Mouse (Mus musculus): ENCODE measurements around the gene Nup93. TPM values are rescaled to one million over a fixed set of nuclear protein-coding genes. Genes with fewer than 3 reads are reported as not detected.

Nup93 gene
- polyA plus RNA-seq, 1 experiment from 2014 or later, result 118 TPM

DNA sequence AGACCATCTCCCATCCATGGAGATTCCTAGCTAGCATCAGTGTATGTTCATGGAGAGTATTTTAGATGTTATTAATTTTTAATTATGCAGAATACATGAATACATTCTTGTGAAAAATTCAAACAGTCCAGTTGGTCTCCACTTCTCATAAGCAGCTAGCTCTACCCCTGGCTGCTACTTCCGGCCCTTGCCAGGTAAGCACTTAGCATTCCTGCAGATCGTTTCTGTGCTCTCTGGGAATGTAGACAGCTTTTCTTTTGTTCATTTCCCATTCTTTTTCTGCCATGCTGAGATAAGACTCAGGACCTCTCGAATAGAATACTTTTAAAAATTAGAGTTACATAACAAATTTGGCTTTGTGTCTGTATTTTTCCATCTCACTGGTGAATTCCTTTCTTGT is 10.3 kb upstream of the Nup93 start:
- DNase-seq (ENCODE audit: low spot score, missing footprints) (no peak), ATAC-seq (ENCODE audit: low FRiP score) (no peak)
- WGBS, result 81% methylated on average over 3 of the region's 3 CpGs
- Histone ChIP-seq H3K27me3 (ENCODE audit: control insufficient read depth, insufficient read depth, low read length) (no peaks in the 10 kb centered on the region), H3K9me3 (ENCODE audit: control insufficient read depth, low read length) (no peaks in the 10 kb centered on the region), H3K4me1 (ENCODE audit: control insufficient read depth, insufficient read depth, low read length) (no peaks in the 10 kb centered on the region), H3K4me3 (ENCODE audit: low read depth, low read length) (no peak overlapping the region), H3K4me2 (no peak overlapping the region), H3K9ac (ENCODE audit: low read length) (no peak overlapping the region), H3K27ac (ENCODE audit: low read depth, low read length) (no peak overlapping the region), H3K36me3 (ENCODE audit: control insufficient read depth, insufficient read depth, low read length) (no peaks in the 10 kb centered on the region)

DNA sequence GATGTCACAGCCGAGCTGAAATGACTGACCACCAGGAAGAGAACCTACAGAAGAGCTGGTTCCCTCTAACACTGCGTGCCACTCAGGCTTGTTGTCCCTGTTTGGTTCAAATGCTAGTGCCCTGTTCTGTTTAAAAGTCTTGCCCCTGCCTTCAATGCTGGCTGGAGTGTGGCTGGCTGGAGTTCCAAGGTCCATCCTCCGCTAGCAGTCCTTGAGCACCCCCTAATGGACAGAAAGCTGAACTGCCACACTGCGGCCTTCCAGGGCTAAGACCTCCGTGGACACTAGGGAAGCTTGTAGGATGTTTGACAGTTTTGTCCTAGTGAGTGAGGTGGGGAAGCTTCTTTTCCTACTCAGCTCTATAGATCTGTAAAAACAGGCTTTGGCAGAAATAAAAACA is 8.6 kb upstream of the Nup93 start:
- no peaks in the 10 kb centered on the region for H3K36me3 ChIP-seq (ENCODE audit: control insufficient read depth, insufficient read depth, low read length)
- no peak overlapping the region for H3K4me3 ChIP-seq (ENCODE audit: low read depth, low read length)
- H3K27ac ChIP-seq (ENCODE audit: low read depth, low read length), result no peak overlapping the region
- no peak overlapping the region for H3K4me2 ChIP-seq
- no peaks in the 10 kb centered on the region for H3K27me3 ChIP-seq (ENCODE audit: control insufficient read depth, insufficient read depth, low read length)
- H3K9me3 ChIP-seq (ENCODE audit: control insufficient read depth, low read length), result no peaks in the 10 kb centered on the region
- 20% methylated on average over 5 of the region's 5 CpGs for WGBS
- no peak overlapping the region for H3K9ac ChIP-seq (ENCODE audit: low read length)
- H3K4me1 ChIP-seq (ENCODE audit: control insufficient read depth, insufficient read depth, low read length), result no peaks in the 10 kb centered on the region
- DNase-seq (ENCODE audit: low spot score, missing footprints) (peak; percentile 98), ATAC-seq (ENCODE audit: low FRiP score) (peak; percentile 73)

DNA sequence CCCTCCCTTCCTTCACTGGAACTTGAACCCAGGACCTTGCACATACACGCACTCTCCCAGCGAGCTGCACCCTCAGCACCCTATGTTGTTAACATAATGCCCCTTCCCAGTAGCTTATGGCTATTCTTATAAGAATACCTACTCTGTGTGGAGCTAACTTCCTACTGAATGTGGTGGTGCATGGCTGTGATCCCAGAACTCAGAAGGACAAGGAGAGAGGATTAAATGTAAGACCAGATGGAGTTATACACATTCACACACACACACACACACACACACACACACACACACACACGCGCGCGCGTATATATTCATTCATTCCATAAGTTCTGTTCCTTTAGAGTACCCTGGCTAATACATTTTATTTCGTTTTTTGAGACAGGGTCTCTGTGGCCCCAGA is 8.1 kb upstream of the Nup93 start:
- ATAC-seq (ENCODE audit: low FRiP score) (no peak), DNase-seq (ENCODE audit: low spot score, missing footprints) (no peak)
- Histone ChIP-seq H3K27me3 (ENCODE audit: control insufficient read depth, insufficient read depth, low read length) (no peaks in the 10 kb centered on the region), H3K4me1 (ENCODE audit: control insufficient read depth, insufficient read depth, low read length) (no peaks in the 10 kb centered on the region), H3K9ac (ENCODE audit: low read length) (no peak overlapping the region), H3K36me3 (ENCODE audit: control insufficient read depth, insufficient read depth, low read length) (no peaks in the 10 kb centered on the region), H3K27ac (ENCODE audit: low read depth, low read length) (no peak overlapping the region), H3K9me3 (ENCODE audit: control insufficient read depth, low read length) (no peaks in the 10 kb centered on the region), H3K4me2 (no peak overlapping the region), H3K4me3 (ENCODE audit: low read depth, low read length) (no peak overlapping the region)
- 81% methylated on average over 8 of the region's 8 CpGs for WGBS

DNA sequence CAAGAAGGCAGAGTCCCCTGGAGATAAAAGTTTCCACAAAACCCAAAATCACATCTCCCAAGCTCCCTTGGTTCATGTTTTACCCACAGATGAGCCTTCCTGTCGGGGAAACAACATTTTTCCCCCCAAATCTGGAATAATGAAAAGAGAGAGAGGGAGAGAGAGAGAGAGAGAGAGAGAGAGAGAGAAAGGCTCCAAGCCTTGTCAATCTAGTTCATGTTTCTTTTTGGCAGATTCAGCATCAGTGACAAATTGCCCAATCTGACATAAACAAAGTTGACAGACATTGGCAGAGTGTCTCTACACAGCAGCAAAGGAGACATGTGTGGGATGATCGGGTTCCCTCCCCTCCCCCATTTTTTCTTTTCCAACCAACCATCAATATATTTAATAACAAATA is 6.9 kb upstream of the Nup93 start:
- H3K9me3 ChIP-seq (ENCODE audit: control insufficient read depth, low read length), result no peaks in the 10 kb centered on the region
- no peak overlapping the region for H3K27ac ChIP-seq (ENCODE audit: low read depth, low read length)
- no peak overlapping the region for H3K9ac ChIP-seq (ENCODE audit: low read length)
- no peaks in the 10 kb centered on the region for H3K4me1 ChIP-seq (ENCODE audit: control insufficient read depth, insufficient read depth, low read length)
- H3K27me3 ChIP-seq (ENCODE audit: control insufficient read depth, insufficient read depth, low read length), result no peaks in the 10 kb centered on the region; the same call in 1 of the 2 replicates
- H3K4me2 ChIP-seq, result no peak overlapping the region
- DNase-seq (ENCODE audit: low spot score, missing footprints) (no peak), ATAC-seq (ENCODE audit: low FRiP score) (no peak)
- no peaks in the 10 kb centered on the region for H3K36me3 ChIP-seq (ENCODE audit: control insufficient read depth, insufficient read depth, low read length)
- WGBS, result 72% methylated on average over 2 of the region's 2 CpGs
- no peak overlapping the region for H3K4me3 ChIP-seq (ENCODE audit: low read depth, low read length)

DNA sequence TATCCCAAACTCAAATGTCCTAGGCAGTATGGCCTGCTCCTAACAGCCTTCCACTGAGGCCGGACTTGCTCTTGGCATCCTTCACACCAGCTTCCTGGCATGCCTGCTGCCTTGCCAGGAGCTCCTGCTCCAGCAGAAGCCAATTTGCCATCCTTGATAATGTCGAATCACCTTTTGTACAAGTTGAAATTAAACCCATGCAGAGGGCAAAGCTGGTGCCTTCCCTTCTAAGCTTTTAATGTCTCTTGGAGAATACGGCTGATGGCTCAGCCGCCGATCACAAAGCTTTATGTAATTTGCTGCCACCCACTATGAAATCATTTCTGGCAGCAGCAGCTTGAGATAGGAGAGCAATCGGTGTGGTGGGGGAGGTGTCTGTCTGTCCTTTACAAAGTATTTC is 4.7 kb upstream of the Nup93 start:
- no peak overlapping the region for H3K27ac ChIP-seq (ENCODE audit: low read depth, low read length)
- H3K9me3 ChIP-seq (ENCODE audit: control insufficient read depth, low read length), result no peaks in the 10 kb centered on the region
- H3K4me1 ChIP-seq (ENCODE audit: control insufficient read depth, insufficient read depth, low read length), result peaks cover 3% of the 10 kb centered on the region
- no peak overlapping the region for H3K4me3 ChIP-seq (ENCODE audit: low read depth, low read length)
- ATAC-seq (ENCODE audit: low FRiP score) (no peak), DNase-seq (ENCODE audit: low spot score, missing footprints) (no peak)
- H3K27me3 ChIP-seq (ENCODE audit: control insufficient read depth, insufficient read depth, low read length), result no peaks in the 10 kb centered on the region; the same call in 1 of the 2 replicates
- no peak overlapping the region for H3K9ac ChIP-seq (ENCODE audit: low read length)
- 82% methylated on average over 6 of the region's 6 CpGs for WGBS
- no peaks in the 10 kb centered on the region for H3K36me3 ChIP-seq (ENCODE audit: control insufficient read depth, insufficient read depth, low read length)
- no peak overlapping the region for H3K4me2 ChIP-seq

DNA sequence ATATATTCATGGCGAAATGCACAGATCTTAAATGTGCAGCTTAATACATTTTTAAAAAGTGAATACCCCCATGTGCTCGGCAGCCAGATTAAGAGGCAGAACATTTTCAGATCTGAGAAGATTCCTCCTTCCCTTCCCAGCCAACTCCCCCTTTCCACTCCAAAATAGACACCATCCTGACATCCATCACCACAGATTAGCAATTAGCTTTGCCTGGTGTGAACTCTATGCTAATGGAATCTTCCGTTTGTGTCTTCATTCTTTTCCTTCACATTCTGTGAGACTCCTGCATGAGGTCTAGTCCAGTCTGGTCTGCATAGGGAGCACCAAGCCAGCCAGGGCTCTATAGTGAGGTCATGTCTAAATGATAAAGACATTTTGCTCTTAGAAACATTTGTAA is 4.1 kb upstream of the Nup93 start:
- 73% methylated on average over 3 of the region's 3 CpGs for WGBS
- ATAC-seq (ENCODE audit: low FRiP score), result no peak
- Histone ChIP-seq H3K4me2 (no peak overlapping the region), H3K4me1 (ENCODE audit: control insufficient read depth, insufficient read depth, low read length) (peaks cover 4% of the 10 kb centered on the region), H3K4me3 (ENCODE audit: low read depth, low read length) (no peak overlapping the region), H3K9ac (ENCODE audit: low read length) (no peak overlapping the region), H3K36me3 (ENCODE audit: control insufficient read depth, insufficient read depth, low read length) (no peaks in the 10 kb centered on the region), H3K27ac (ENCODE audit: low read depth, low read length) (no peak overlapping the region), H3K27me3 (ENCODE audit: control insufficient read depth, insufficient read depth, low read length) (no peaks in the 10 kb centered on the region; the same call in 1 of the 2 replicates), H3K9me3 (ENCODE audit: control insufficient read depth, low read length) (no peaks in the 10 kb centered on the region)
- DNase-seq (ENCODE audit: low spot score, missing footprints), result no peak

DNA sequence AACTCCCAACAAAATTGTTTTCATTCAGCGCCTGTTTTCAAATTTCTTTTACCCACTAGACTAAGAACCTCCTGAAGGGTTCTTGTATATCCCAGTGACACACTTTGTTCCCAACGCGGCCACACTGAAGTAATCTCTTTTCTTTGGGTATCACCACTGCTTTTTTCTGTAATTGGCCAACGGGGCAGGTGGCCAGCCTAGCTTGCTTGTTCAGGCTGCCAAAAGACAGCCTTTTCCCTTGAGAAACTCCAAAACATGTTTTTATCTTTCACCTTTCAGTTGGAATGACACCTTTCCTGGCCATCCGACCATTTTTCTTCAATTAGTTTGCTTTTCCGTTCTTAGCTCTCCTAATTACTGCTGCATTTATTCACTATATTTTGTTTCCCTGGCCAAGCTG is 545 bp upstream of the Nup93 start:
- no peak for ATAC-seq (ENCODE audit: low FRiP score)
- Histone ChIP-seq H3K9me3 (ENCODE audit: control insufficient read depth, low read length) (no peaks in the 10 kb centered on the region), H3K27ac (ENCODE audit: low read depth, low read length) (no peak overlapping the region), H3K36me3 (ENCODE audit: control insufficient read depth, insufficient read depth, low read length) (no peaks in the 10 kb centered on the region), H3K27me3 (ENCODE audit: control insufficient read depth, insufficient read depth, low read length) (no peaks in the 10 kb centered on the region; the same call in 1 of the 2 replicates), H3K9ac (ENCODE audit: low read length) (peak overlapping the region; percentile 47), H3K4me1 (ENCODE audit: control insufficient read depth, insufficient read depth, low read length) (peaks cover 8% of the 10 kb centered on the region), H3K4me3 (ENCODE audit: low read depth, low read length) (peak overlapping the region; percentile 86; the same call in 1 of the 2 replicates), H3K4me2 (peak overlapping the region; percentile 90)
- WGBS, result 60% methylated on average over 6 of the region's 6 CpGs
- DNase-seq (ENCODE audit: low spot score, missing footprints), result no peak

DNA sequence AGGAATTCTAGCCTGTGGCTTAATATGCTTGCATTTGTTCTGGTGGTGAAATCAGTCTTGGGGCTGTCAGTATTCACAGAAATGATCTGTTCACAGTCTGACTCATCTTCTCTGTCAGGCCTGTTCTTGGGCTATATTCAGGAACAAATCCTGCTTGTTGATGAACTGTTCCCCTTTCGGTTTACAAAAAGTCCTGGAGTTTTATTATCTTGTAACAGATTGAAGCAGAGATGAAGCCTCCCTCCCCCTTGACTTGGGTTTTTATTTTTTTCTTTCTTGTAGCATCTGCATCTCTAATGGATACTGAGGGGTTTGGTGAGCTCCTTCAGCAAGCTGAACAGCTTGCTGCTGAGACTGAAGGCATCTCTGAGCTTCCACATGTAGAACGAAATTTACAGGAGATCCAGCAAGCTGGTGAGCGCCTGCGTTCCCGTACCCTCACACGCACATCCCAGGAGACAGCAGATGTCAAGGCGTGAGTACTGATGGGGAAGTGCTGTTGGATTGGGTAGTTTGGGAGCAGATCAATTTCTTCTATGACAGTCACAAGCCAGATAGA is 13.1 kb downstream of the Nup93 start:
- no peak for ATAC-seq (ENCODE audit: low FRiP score)
- H3K9ac ChIP-seq (ENCODE audit: low read length), result no peak overlapping the region
- no peak overlapping the region for H3K4me2 ChIP-seq
- H3K4me1 ChIP-seq (ENCODE audit: control insufficient read depth, insufficient read depth, low read length), result no peaks in the 10 kb centered on the region
- no peaks in the 10 kb centered on the region for H3K9me3 ChIP-seq (ENCODE audit: control insufficient read depth, low read length)
- no peaks in the 10 kb centered on the region for H3K36me3 ChIP-seq (ENCODE audit: control insufficient read depth, insufficient read depth, low read length)
- WGBS, result 92% methylated on average over 7 of the region's 7 CpGs
- H3K4me3 ChIP-seq (ENCODE audit: low read depth, low read length), result no peak overlapping the region
- no peak for DNase-seq (ENCODE audit: low spot score, missing footprints)
- H3K27ac ChIP-seq (ENCODE audit: low read depth, low read length), result no peak overlapping the region
- H3K27me3 ChIP-seq (ENCODE audit: control insufficient read depth, insufficient read depth, low read length), result no peaks in the 10 kb centered on the region

DNA sequence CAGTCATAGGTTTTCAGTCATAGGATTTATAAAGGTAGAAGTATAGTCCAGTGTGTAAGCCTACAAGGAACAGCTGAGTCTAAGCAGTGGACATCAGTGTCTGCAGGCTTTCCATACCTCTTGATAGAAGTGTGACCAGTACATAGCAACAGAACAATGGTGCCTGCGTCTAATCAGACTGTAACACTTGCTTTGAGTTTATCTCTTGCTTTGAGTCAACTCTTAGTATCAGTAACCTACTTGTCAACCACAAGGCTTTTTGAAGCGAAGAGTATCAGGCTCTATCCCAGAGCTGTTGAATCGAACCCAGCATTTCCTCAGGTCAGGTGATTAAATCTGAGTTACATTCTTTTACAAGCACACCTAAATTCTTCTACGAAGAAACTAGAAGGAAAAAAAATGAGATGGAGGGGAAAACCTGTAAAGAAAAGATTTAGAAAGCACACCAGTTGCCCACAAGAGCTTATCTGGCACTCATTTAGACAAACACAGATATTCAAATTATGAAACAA is 25.9 kb downstream of the Nup93 start:
- Histone ChIP-seq H3K27ac (ENCODE audit: low read depth, low read length) (no peak overlapping the region), H3K27me3 (ENCODE audit: control insufficient read depth, insufficient read depth, low read length) (no peaks in the 10 kb centered on the region), H3K4me3 (ENCODE audit: low read depth, low read length) (no peak overlapping the region), H3K9ac (ENCODE audit: low read length) (no peak overlapping the region), H3K4me1 (ENCODE audit: control insufficient read depth, insufficient read depth, low read length) (no peaks in the 10 kb centered on the region), H3K36me3 (ENCODE audit: control insufficient read depth, insufficient read depth, low read length) (no peaks in the 10 kb centered on the region), H3K9me3 (ENCODE audit: control insufficient read depth, low read length) (no peaks in the 10 kb centered on the region), H3K4me2 (no peak overlapping the region)
- DNase-seq (ENCODE audit: low spot score, missing footprints), result no peak
- ATAC-seq (ENCODE audit: low FRiP score), result no peak
- 93% methylated on average over 4 of the region's 4 CpGs for WGBS
